Mouse (Mus musculus): ENCODE measurements around the gene Lrrc2.

DNA sequence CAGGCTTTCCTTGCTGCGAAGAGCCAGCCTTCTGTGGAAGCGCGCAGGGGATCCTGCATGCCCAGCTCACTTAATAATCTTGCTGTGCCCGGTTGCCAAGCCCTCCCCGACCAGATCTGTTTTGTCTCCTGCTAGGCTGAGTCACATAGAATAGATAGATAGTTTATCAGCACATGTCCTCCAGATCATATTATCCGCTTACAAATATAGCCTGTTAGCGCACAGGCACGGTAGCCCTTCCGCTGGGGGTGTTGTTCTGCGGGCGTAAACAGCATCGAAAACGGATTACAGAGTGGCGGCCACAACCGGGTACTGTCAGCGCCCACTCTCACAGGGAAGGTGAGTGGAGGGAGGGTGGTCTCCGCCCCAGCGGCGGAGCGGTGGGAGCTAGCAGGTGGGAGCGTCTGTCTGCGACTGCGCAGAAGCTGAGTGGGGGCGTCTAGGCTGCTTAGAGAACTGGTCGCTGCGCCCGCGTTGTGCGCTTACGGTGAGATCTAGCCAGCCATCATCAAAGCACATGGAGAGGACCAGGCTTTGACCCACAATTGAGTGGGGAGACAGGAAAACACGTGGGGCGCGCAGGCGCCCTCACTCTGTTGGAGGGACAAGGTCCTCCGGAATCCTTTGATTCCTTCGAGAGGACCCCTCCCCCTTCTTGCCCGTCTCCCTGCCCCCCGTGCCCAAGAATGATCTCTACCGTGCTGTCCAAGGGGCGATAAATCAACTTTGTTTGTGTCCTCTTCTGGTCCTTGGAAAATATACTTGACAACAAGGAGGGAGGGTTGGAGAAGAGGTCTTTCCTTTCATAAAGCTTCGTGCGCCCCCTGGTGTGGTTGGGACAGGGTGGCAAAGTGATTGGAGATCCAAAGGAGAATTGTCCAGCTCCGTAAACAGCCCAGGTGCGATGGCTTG lies 2.5 kb downstream of the Lrrc2 start:
- TF ChIP-seq CTCF (IDR thresholded peaks at IDR 0.05; ENCODE audit: control insufficient read depth, insufficient read depth, insufficient replicate concordance, low read depth, low read length) (no peak), POLR2A (IDR thresholded peaks at IDR 0.05; ENCODE audit: control insufficient read depth, low read depth, low read length) (no peak)
